Mouse (Mus musculus): ENCODE data around the gene Ginm1.

DNA sequence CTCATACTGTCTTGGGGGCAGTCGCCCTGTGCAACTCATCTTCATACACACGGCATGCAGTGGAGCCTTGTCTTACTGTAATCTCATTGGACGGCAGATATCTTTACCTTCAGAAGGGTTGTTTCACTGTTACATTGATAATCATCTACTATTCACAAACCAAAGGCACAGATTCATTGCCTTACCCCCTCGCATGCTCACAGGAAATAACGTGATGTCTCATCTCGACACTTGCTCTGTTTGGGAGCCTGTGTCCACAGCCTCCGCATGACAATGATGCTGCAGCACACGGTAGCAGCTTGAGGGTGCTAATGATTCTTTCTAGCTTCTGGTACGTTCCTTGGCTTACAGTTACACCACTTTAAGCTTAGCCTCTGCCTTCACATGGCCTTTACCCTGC lies 33.5 kb upstream of the Ginm1 start:
- no peak for TF ChIP-seq GATA1 (IDR thresholded peaks at IDR 0.05; ENCODE audit: low read length)
- TF ChIP-seq TAL1 (IDR thresholded peaks at IDR 0.05; ENCODE audit: low read length): no peak
